Mouse (Mus musculus) CH12.LX (cell line): Measurements from ENCODE around the gene Ldlrad3. TPM values are rescaled to one million over a fixed set of nuclear protein-coding genes. Genes with fewer than 3 reads are reported as not detected.

Experiments
- DNase-seq: peaks from one replicate; pipeline ENCODE4 v3.0.0-alpha.2; 2013; ENCODE audit errors: extremely low read depth
- H3K27ac ChIP-seq: 2 replicates; pipeline ENCODE4 v1.5.1; 2012; ENCODE audit warnings: low read depth, mild to moderate bottlenecking, control low read depth, moderate library complexity; ENCODE audit not compliant: insufficient read depth
- H3K27me3 ChIP-seq: replicated peaks from 2 replicates; pipeline ENCODE3; 2012; ENCODE audit warnings: inconsistent platforms
- H3K36me3 ChIP-seq, 2 experiments: replicated peaks in 1 of 2; 2 replicates each; pipeline versions ENCODE3 to v1.6.1; 2012; ENCODE audit warnings: inconsistent platforms in 1 of 2, low read length in 1 of 2, mild to moderate bottlenecking in 1 of 2, mixed read lengths in 1 of 2, moderate library complexity in 1 of 2; ENCODE audit not compliant: control insufficient read depth in 1 of 2, insufficient read depth in 1 of 2
- H3K4me1 ChIP-seq, 2 experiments: 2 replicates each; pipeline ENCODE4 v1.6.1; 2012; ENCODE audit warnings: inconsistent platforms in 1 of 2, moderate library complexity in 1 of 2; ENCODE audit not compliant: insufficient read depth in 2 of 2, control insufficient read depth in 1 of 2
- H3K4me2 ChIP-seq: 2 replicates; pipeline ENCODE4 v1.6.1; 2012; ENCODE audit warnings: low read depth, mild to moderate bottlenecking, control low read depth; ENCODE audit not compliant: poor library complexity, insufficient read depth, severe bottlenecking
- H3K4me3 ChIP-seq, 3 experiments: fragments of 150-350 bp in 1 of 3; sonication (generic) in 1 of 3; replicated peaks in 1 of 3; 2 replicates each; pipeline versions ENCODE3 to v1.5.1; 2011 to 2012; ENCODE audit warnings: low read depth in 2 of 3, low read length in 2 of 3, mild to moderate bottlenecking in 2 of 3, moderate library complexity in 2 of 3, control low read depth in 1 of 3, improper control_type of control experiment in 1 of 3, inconsistent platforms in 1 of 3, mixed read lengths in 1 of 3; ENCODE audit not compliant: poor library complexity in 1 of 3
- H3K79me2 ChIP-seq: replicated peaks from 2 replicates; pipeline ENCODE4 v1.6.1; 2012; ENCODE audit warnings: mild to moderate bottlenecking, moderate library complexity; ENCODE audit not compliant: control insufficient read depth, poor library complexity, insufficient read depth, severe bottlenecking; ENCODE audit errors: extremely low read depth
- H3K9ac ChIP-seq: 2 replicates; pipeline ENCODE4 v1.6.1; 2012; ENCODE audit warnings: low read depth, mild to moderate bottlenecking, control low read depth, moderate library complexity; ENCODE audit not compliant: insufficient read depth
- H3K9me3 ChIP-seq: replicated peaks from 2 replicates; pipeline ENCODE3; 2012; ENCODE audit warnings: low read length, inconsistent platforms, mixed read lengths
- CHD2 ChIP-seq: IDR thresholded peaks from 2 replicates; pipeline ENCODE4 v1.6.1; 2011; ENCODE audit warnings: low read length, improper control_type of control experiment
- E2F4 ChIP-seq: IDR thresholded peaks from 2 replicates; pipeline ENCODE4 v1.6.1; 2011; ENCODE audit warnings: low read depth, low read length, improper control_type of control experiment; ENCODE audit not compliant: insufficient replicate concordance
- ELF1 ChIP-seq: IDR thresholded peaks from 2 replicates; pipeline ENCODE4 v1.6.1; 2014; ENCODE audit warnings: low read depth, mild to moderate bottlenecking, inconsistent platforms, low read length, improper control_type of control experiment
- EP300 ChIP-seq: IDR thresholded peaks from 2 replicates; pipeline ENCODE4 v1.6.1; 2011; ENCODE audit warnings: low read length, improper control_type of control experiment
- IRF4 ChIP-seq: IDR thresholded peaks from 2 replicates; pipeline ENCODE4 v1.6.1; 2014; ENCODE audit warnings: low read depth, mild to moderate bottlenecking, inconsistent platforms, low read length, improper control_type of control experiment
- JUN ChIP-seq: IDR thresholded peaks from 2 replicates; pipeline ENCODE4 v1.6.1; 2011; ENCODE audit warnings: low read depth, mild to moderate bottlenecking, low read length, improper control_type of control experiment, moderate library complexity; ENCODE audit not compliant: insufficient read depth
- JUND ChIP-seq: conservative IDR thresholded peaks from 2 replicates; pipeline ENCODE4 v1.6.1; 2011; ENCODE audit warnings: low read depth, low read length, improper control_type of control experiment
- MAFK ChIP-seq: IDR thresholded peaks from 2 replicates; pipeline ENCODE4 v1.6.1; 2011; ENCODE audit warnings: low read length, improper control_type of control experiment; ENCODE audit not compliant: insufficient replicate concordance
- MAX ChIP-seq: IDR thresholded peaks from 2 replicates; pipeline ENCODE4 v1.6.1; 2011; ENCODE audit warnings: low read length, improper control_type of control experiment
- MYC ChIP-seq: IDR thresholded peaks from 2 replicates; pipeline ENCODE4 v1.6.1; 2011; ENCODE audit warnings: low read depth, mild to moderate bottlenecking, improper control_type of control experiment, low read length
- NELFE ChIP-seq: IDR thresholded peaks from 2 replicates; pipeline ENCODE4 v1.6.1; 2011; ENCODE audit warnings: low read depth, low read length, improper control_type of control experiment
- SIN3A ChIP-seq: IDR thresholded peaks from 2 replicates; pipeline ENCODE4 v1.6.1; 2012; ENCODE audit warnings: low read length, improper control_type of control experiment, inconsistent platforms
- TCF12 ChIP-seq: IDR thresholded peaks from 2 replicates; pipeline ENCODE4 v1.6.1; 2014; ENCODE audit warnings: low read depth, mild to moderate bottlenecking, inconsistent platforms, low read length, improper control_type of control experiment
- UBTF ChIP-seq: IDR thresholded peaks from 2 replicates; pipeline ENCODE4 v1.6.1; 2012; ENCODE audit warnings: low read depth, mild to moderate bottlenecking, inconsistent platforms, low read length, improper control_type of control experiment, moderate library complexity
- USF1 ChIP-seq: IDR thresholded peaks from 2 replicates; pipeline ENCODE4 v1.6.1; 2014; ENCODE audit warnings: low read depth, mild to moderate bottlenecking, inconsistent platforms, low read length, improper control_type of control experiment
- USF2 ChIP-seq: conservative IDR thresholded peaks from 2 replicates; pipeline ENCODE4 v1.6.1; 2011; ENCODE audit warnings: low read depth, low read length, improper control_type of control experiment
- ZMIZ1 ChIP-seq: IDR thresholded peaks from 2 replicates; pipeline ENCODE4 v1.6.1; 2012; ENCODE audit warnings: low read depth, mild to moderate bottlenecking, inconsistent platforms, low read length, improper control_type of control experiment
- dilution Hi-C: fragments of 300-500 bp; cut with MboI; formaldehyde crosslinking; loops from 2 replicates; pipeline ENCODE4 v1.14.3; 2020; ENCODE audit warnings: low sequenced_read_pairs; ENCODE audit not compliant: extremely low pct_unique_long_range_greater_than_20kb, extremely low pct_ligation_motif_present
- in situ Hi-C: fragments of 300-500 bp; cut with MboI; formaldehyde crosslinking; loops from 3 replicates; pipeline ENCODE4 v1.14.3; 2019; ENCODE audit warnings: low sequenced_read_pairs, low pct_ligation_motif_present, low pct_unique_long_range_greater_than_20kb, mixed read lengths
- polyA plus RNA-seq: library from polyadenylated mRNA; unstranded; fragments of >175 nt; gene quantifications from 2 replicates; pipeline ENCODE4 v1.2.1, GENCODE M21; 2012; ENCODE audit warnings: low read depth; ENCODE audit not compliant: insufficient read length
- total RNA-seq, 2 experiments: library from RNA; depleted of rRNA; stranded (reverse); fragments of 300-350 nt in 1 of 2; fragments of >200 nt in 1 of 2; gene quantifications; 2 replicates each; pipeline ENCODE4 v1.2.3; 2012 to 2014

Gene Ldlrad3
- total and polyA plus RNA-seq, 3 experiments = 0.30 to 2.7 (median 2.1) TPM

DNA sequence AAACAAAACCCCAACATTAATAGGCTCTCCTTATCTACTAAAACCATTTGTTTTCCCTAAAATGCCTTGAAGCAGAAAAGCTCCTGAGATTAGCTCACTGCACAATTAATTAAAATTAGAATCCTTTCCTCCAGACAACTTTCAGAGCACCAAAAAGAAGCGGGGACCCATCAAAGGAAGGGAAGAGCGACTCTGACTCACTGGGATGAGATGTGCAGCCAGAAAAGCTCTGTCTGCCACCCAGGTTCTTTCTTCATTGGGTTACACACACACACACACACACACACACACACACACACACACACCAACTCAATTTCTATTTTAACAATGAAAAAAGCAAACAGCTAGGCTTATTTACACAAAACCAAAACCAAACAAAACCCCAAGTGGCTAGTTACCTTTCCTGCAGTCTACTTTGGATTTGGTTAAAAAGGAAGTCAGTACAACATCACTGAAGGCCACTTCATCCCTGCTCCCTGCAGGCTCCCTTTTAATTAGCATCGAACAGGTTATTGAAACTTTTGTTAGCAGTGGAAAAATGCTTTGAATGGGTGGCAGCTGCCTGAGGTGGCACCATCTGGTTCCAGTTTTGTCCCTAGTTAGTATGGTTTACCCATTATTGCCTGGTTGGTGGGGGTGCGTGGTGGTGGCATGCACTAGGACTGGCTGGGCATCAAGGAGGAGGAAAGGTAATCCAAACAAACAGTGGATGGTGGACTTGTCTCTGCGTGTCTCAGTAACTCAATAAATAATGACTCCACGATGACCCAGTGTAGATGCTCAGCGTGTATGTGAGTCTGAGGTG is 235.3 kb downstream of the Ldlrad3 start:
- Histone ChIP-seq H3K27ac (no peak overlapping the region), H3K9ac (no peak overlapping the region), H3K79me2 (no peaks in the 10 kb centered on the region), H3K4me3 (no peak overlapping the region), H3K4me2 (no peak overlapping the region), H3K27me3 (no peaks in the 10 kb centered on the region), H3K9me3 (no peaks in the 10 kb centered on the region), H3K4me1 (no peaks in the 10 kb centered on the region), H3K36me3 (peaks cover 0 to 3% of the 10 kb centered on the region in 2 experiments)
- dilution Hi-C loops (no loop called here), in situ Hi-C loops (no loop called here)
- DNase-seq = no peak
- TF ChIP-seq JUN (no peak), UBTF (no peak), ELF1 (no peak), USF2 (no peak), MAX (no peak), IRF4 (no peak)

DNA sequence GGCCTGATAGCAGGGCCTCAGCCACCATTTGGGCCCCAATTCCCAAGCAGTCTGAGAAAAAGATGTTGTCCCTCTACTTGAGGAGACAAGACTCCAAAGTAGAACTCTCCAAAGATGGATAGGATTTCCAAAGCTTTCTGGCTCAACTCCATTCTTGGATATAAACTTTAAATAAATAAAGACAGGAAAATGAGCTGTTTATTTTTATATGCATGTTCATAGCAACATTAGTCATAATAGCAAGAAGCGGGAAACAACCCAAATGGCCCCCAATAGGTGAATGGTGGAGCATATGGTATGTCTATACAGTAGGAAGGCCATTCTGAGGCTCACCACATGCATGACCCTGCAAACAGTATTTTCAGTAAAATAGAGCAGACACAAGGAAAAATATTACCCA is 251.2 kb downstream of the Ldlrad3 start:
- dilution Hi-C loops = no loop called here
- TF ChIP-seq JUND = no peak
- TF ChIP-seq TCF12 = no peak
- TF ChIP-seq USF2 = no peak
- no peak for TF ChIP-seq NELFE
- no peak for TF ChIP-seq ZMIZ1
- no peak for TF ChIP-seq SIN3A
- no peak for TF ChIP-seq CHD2
- TF ChIP-seq USF1 = no peak
- no peak for TF ChIP-seq MAFK
- no peak for TF ChIP-seq MYC
- TF ChIP-seq EP300 = no peak
- no peak for TF ChIP-seq E2F4
- TF ChIP-seq, all 38 proteins: peak for 0

More for the DNA sequence above, 251.2 kb downstream of the Ldlrad3 start:
- Histone ChIP-seq H3K27ac (no peak overlapping the region), H3K9ac (no peak overlapping the region), H3K36me3 (no peaks in the 10 kb centered on the region), H3K9me3 (no peaks in the 10 kb centered on the region), H3K4me3 (no peak overlapping the region), H3K4me1 (peaks cover 0 to 6% of the 10 kb centered on the region in 2 experiments; a peak in 1 of 4 replicates), H3K27me3 (no peaks in the 10 kb centered on the region), H3K4me2 (no peak overlapping the region), H3K79me2 (no peaks in the 10 kb centered on the region)
- no peak for DNase-seq
- in situ Hi-C loops = no loop called here
